Mouse (Mus musculus) neural tube, embryonic 14.5 days (tissue): ENCODE results near the gene Kcnip3. TPM values are rescaled to one million over a fixed set of nuclear protein-coding genes. Genes with fewer than 3 reads are reported as not detected.
A peak's percentile ranks its signal among the peaks of the same experiment; 100 is the strongest.

Experiments used
- ATAC-seq: fragments of 200-750 bp; cut with Nextera tagmentation; 2 replicates; pipeline ENCODE4 v1.8.0; 2017; ENCODE audit warnings: low read depth, mild to moderate bottlenecking, moderate TSS enrichment, moderate library complexity
- H3K27ac ChIP-seq: fragments of 300-500 bp; sonication (generic); 2 replicates; pipeline ENCODE4 v1.5.1; 2014; ENCODE audit warnings: low read depth, mild to moderate bottlenecking, control low read depth, low read length, moderate library complexity, mixed read lengths
- H3K27me3 ChIP-seq: fragments of 300-500 bp; sonication (generic); 2 replicates; pipeline ENCODE4 v1.6.1; 2014; ENCODE audit warnings: low read length; ENCODE audit not compliant: control insufficient read depth, insufficient read depth
- H3K36me3 ChIP-seq: fragments of 300-500 bp; sonication (generic); 2 replicates; pipeline ENCODE4 v1.6.1; 2014; ENCODE audit warnings: low read length, mixed read lengths; ENCODE audit not compliant: control insufficient read depth, insufficient read depth
- H3K4me1 ChIP-seq: fragments of 300-500 bp; sonication (generic); 2 replicates; pipeline ENCODE4 v1.6.1; 2014; ENCODE audit warnings: low read length; ENCODE audit not compliant: control insufficient read depth, insufficient read depth
- H3K4me2 ChIP-seq: fragments of 300-500 bp; sonication (generic); 2 replicates; pipeline ENCODE4 v1.6.1; 2014; ENCODE audit warnings: mild to moderate bottlenecking, low read depth, low read length, control low read depth
- H3K4me3 ChIP-seq: fragments of 300-500 bp; sonication (generic); 2 replicates; pipeline ENCODE4 v1.5.1; 2014; ENCODE audit warnings: low read depth, low read length, control low read depth, mixed read lengths
- H3K9ac ChIP-seq: fragments of 300-500 bp; sonication (generic); replicated peaks from 2 replicates; pipeline ENCODE4 v1.6.1; 2014; ENCODE audit warnings: low read depth, mild to moderate bottlenecking, control low read depth, low read length, mixed read lengths
- H3K9me3 ChIP-seq: fragments of 300-500 bp; sonication (generic); 2 replicates; pipeline ENCODE4 v1.6.1; 2016; ENCODE audit warnings: low read length; ENCODE audit not compliant: control insufficient read depth
- WGBS: fragments of 180-500 bp; shearing (Covaris S2); extraction: QIAGEN DNeasy Blood & Tissue Kit; methylation state at CpG from one replicate; pipeline ENCODE4 v1.1.7; 2014; 5-methylcytosine and 5-hydroxymethylcytosine counted together
- polyA plus RNA-seq: library from polyadenylated mRNA; unstranded; fragments of >200 nt; fragmentation: Nextera tagmentation; extraction: Ambion mirVana; gene quantifications from 2 replicates; pipeline ENCODE4 v1.2.1, GENCODE M21; 2014

Gene Kcnip3
- polyA plus RNA-seq, 1 experiment from 2014 or later: 12.6 TPM

DNA sequence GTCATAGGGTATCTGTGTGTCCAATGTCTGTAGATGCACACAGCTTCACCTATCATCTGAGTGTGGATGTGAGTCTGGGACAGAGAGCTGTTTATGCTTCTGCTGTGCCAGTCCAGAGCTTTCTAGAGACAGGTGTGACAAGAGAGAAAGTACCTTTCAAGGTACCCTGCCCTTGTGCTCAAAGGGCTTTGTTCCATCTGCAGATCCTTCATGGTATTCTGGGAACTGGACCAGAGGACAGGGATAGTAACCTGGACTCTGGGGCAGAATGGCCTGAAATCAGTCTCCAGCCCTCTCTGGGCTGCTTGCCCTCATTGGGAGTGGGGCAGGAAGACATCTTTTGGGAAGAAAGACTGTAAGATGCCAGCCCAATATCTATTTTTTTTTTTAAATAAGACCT lies 1.8 kb downstream of the Kcnip3 start:
- Histone ChIP-seq H3K27me3 (no peaks in the 10 kb centered on the region), H3K27ac (no peak overlapping the region), H3K4me1 (peaks cover 10% of the 10 kb centered on the region), H3K4me2 (peak overlapping the region; percentile 56), H3K9me3 (no peaks in the 10 kb centered on the region), H3K36me3 (no peaks in the 10 kb centered on the region), H3K4me3 (no peak overlapping the region), H3K9ac (no peak overlapping the region)
- ATAC-seq: no peak

DNA sequence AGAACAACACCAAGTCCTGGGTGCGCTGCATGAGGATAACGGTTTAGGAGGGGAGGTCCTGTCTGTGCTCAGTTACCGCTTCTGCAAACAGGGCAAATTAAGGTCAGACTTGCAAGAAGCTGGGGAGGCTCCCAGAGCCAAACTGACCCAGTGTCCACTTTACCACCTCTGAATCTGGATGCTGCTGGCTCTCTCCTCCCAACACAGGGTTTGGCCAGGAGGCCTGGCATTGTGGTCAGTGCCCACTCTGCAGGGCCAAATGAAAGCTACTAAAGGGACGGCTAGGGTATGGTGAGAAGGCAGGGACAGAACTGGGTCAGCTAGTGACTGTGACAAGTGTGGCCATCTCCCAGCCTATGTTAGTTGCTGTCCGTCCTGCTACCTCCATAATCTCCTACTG lies 2.6 kb downstream of the Kcnip3 start:
- WGBS: 84% methylated on average over 5 of the region's 5 CpGs
- ATAC-seq: no peak
- no peaks in the 10 kb centered on the region for H3K36me3 ChIP-seq
- no peak overlapping the region for H3K4me2 ChIP-seq
- H3K9ac ChIP-seq: no peak overlapping the region
- no peak overlapping the region for H3K27ac ChIP-seq
- H3K4me1 ChIP-seq: peaks cover 10% of the 10 kb centered on the region
- H3K9me3 ChIP-seq: no peaks in the 10 kb centered on the region
- no peak overlapping the region for H3K4me3 ChIP-seq
- no peaks in the 10 kb centered on the region for H3K27me3 ChIP-seq

DNA sequence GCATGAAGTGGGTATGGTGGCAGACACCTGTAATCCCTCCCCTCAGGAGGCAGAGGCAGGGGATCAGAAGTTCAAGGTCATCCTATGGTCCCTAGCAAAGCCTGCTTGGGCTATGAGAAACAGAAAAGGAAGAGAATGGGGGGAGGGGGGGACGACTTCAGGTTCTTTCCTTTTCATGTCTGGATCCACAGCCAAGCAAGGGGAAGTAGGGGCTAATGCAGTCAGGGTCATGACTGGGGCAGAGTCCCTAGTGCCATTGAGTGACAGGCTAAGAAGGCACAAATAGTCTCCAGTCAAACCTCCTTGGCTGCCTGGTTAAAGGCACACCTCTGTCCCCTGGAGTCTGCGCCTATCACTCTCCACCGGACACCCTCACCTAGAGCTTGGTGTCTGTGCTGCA lies 3.1 kb downstream of the Kcnip3 start:
- no peak for ATAC-seq
- Histone ChIP-seq H3K9me3 (no peaks in the 10 kb centered on the region), H3K4me2 (no peak overlapping the region), H3K9ac (no peak overlapping the region), H3K27me3 (no peaks in the 10 kb centered on the region), H3K4me1 (peaks cover 10% of the 10 kb centered on the region), H3K4me3 (no peak overlapping the region), H3K27ac (no peak overlapping the region), H3K36me3 (no peaks in the 10 kb centered on the region)
- 75% methylated on average over 3 of the region's 3 CpGs for WGBS

DNA sequence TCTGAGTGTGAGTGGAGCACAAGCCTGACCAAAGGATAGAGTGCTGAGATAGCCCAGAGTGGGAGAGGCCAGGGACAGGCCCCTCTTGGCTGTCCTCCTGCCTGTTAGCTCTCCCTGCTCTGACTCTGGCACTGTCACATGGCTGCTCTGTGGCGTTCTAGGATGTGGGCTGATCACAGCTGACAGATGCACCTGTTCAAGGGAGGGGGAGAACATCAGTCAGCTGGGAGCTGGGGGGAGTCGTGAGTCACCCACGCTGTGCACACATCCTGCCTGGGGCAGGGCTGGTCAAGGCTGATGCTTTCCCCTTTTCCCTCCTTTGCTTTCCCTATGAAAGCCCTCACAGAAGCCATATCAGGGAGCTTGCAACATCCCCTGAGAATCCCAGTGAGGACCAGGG lies 3.6 kb downstream of the Kcnip3 start:
- ATAC-seq: no peak
- Histone ChIP-seq H3K27me3 (no peaks in the 10 kb centered on the region), H3K4me1 (peaks cover 10% of the 10 kb centered on the region), H3K27ac (no peak overlapping the region), H3K4me2 (no peak overlapping the region), H3K9me3 (no peaks in the 10 kb centered on the region), H3K36me3 (no peaks in the 10 kb centered on the region), H3K9ac (no peak overlapping the region), H3K4me3 (no peak overlapping the region)
- 51% methylated on average over 3 of the region's 3 CpGs for WGBS

DNA sequence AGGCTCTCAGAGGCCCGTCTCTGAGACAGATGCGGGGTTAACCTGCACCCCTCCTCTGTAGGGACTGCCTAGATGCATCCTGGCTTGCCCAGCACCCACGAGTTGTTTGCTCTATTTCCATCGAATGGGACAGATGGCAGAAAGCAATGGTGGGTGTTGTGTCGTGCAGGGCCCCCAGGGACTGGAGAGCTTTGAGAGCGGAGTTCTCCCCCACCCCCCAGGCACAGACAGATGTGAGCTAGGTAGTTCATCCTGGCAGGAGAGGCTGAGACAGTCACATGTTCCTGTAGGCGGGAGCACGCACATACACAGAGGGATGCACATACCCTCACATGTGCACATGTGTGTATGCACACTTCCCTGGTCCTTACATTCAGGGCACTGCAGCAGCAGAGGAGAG lies 4.8 kb downstream of the Kcnip3 start:
- Histone ChIP-seq H3K36me3 (no peaks in the 10 kb centered on the region), H3K27me3 (no peaks in the 10 kb centered on the region), H3K27ac (no peak overlapping the region), H3K4me2 (no peak overlapping the region), H3K4me3 (no peak overlapping the region), H3K9me3 (no peaks in the 10 kb centered on the region), H3K4me1 (peaks cover 7% of the 10 kb centered on the region), H3K9ac (no peak overlapping the region)
- ATAC-seq: no peak
- WGBS: 65% methylated on average over 8 of the region's 8 CpGs

DNA sequence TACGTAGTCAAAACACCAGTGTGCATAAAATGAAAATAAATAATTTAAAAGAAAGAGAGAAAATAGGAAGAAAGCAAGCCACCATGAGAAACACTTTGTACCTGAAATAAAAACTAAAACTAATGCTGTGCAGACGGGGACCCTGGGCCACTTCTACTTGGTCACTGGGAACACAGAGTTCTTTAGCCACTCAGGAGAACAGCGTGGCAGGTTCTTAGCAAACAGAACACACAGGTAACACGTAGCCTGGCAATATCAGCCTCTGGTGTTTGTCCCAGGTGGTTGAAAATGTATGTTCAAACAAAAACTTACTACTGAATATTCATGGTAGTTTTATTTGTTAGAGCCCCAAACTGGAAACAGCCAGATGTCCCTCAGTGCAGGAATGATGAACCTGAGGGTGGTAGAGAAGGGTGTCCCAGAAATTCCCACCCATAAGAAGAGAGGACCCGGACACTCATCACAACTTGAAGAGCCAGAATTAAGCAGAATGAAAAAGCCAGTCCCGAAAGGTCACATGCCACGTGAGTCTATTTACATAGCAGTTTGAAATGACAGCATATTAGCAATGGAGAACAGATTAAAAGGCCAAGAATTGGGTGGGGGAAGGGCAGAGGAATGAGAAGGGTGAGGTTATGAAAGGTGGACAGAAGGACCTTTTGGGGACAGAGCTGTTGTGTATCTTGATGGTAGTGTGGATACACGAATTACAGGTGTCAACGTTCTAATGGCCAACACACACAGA lies 7.3 kb downstream of the Kcnip3 start:
- H3K27ac ChIP-seq: no peak overlapping the region
- H3K4me3 ChIP-seq: no peak overlapping the region
- H3K9me3 ChIP-seq: no peaks in the 10 kb centered on the region
- no peaks in the 10 kb centered on the region for H3K4me1 ChIP-seq
- no peak for ATAC-seq
- no peaks in the 10 kb centered on the region for H3K27me3 ChIP-seq
- no peaks in the 10 kb centered on the region for H3K36me3 ChIP-seq
- H3K9ac ChIP-seq: no peak overlapping the region
- no peak overlapping the region for H3K4me2 ChIP-seq
- 84% methylated on average over 9 of the region's 9 CpGs for WGBS

DNA sequence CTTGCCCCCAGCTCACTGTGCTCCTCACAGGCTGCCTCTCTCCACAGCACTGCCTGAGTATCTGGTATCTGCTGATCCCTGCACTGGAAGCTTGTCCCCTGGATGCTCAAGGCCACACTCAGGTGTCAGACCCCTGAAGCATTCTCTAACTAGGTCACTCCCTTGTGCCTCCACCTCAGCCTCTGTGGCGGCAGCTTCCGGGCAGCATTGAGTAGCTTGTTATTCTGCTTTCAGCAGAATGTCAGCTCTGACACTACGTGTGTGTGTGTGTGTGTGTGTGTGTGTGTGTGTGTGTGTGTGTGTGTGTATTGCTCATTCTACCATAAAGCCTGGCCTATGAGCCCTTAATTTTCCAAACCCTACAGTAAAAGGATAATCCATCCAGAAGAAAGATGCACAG lies 8.7 kb downstream of the Kcnip3 start:
- Histone ChIP-seq H3K27me3 (no peaks in the 10 kb centered on the region), H3K4me2 (no peak overlapping the region), H3K4me1 (no peaks in the 10 kb centered on the region), H3K36me3 (no peaks in the 10 kb centered on the region), H3K27ac (no peak overlapping the region), H3K9ac (no peak overlapping the region), H3K9me3 (no peaks in the 10 kb centered on the region), H3K4me3 (no peak overlapping the region)
- no peak for ATAC-seq
- 73% methylated on average over 3 of the region's 3 CpGs for WGBS

DNA sequence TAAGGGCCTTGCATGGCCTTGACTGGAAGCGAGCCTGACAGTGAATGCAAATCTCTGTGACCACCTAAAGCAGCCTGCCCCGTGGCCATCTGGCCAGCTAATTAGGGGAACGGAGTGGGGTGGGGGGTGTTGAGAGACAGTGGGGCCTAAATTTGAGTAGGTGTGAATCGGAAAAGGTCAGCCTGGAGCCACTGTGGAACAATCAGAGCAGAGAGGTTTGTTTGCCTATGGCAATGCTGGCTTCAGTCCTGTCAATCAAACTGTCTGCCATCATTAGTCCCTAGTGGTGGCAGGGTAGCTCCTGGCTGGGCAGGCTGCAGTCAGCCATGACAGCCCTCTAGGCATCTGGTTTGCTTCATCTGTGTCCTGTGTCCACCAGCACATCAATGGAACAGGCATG lies 10.5 kb downstream of the Kcnip3 start:
- H3K9me3 ChIP-seq: no peaks in the 10 kb centered on the region
- no peak overlapping the region for H3K27ac ChIP-seq
- no peak overlapping the region for H3K4me2 ChIP-seq
- H3K4me1 ChIP-seq: 0 out of 2 replicates have a peak, but pooled peaks cover 3% of the 10 kb centered on the region
- H3K4me3 ChIP-seq: no peak overlapping the region
- no peaks in the 10 kb centered on the region for H3K27me3 ChIP-seq
- H3K36me3 ChIP-seq: no peaks in the 10 kb centered on the region
- ATAC-seq: no peak
- H3K9ac ChIP-seq: no peak overlapping the region
- 43% methylated on average over 4 of the region's 4 CpGs for WGBS

DNA sequence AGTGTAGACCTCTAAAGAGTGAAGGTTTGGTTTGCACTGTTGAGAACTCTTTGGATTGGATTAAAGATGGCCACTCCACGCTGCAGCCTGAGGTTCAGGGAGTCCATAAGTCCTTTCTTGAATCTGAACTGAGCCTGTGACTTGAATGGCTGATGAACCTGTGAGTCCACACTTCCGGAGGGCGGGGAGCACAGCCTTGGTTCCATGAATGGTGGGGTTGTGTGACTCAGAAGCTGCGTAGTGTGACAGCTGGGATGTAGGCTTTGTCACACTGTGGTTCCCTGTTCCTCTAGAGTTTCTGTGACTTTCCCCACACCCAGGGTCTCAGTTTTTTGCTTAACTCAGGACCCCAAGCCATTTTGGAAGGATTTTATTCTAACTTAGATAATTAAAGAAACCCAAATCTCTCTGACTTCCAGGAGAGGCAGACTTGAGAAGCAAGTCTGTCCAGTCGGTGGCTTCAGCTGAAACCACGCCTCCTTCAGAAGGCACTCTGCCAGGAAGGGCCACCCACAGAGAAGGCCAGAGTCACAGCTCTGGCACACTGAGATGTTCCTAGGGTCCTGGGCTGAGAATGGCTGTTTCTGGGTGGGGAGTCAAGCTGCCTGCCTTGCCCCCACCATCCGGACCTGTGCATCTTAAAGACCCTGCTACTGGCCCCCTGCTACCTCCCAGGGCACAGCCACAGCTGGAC lies 13.8 kb downstream of the Kcnip3 start:
- Histone ChIP-seq H3K4me1 (peaks cover 8% of the 10 kb centered on the region; the same call in 1 of the 2 replicates), H3K27me3 (no peaks in the 10 kb centered on the region), H3K9me3 (no peaks in the 10 kb centered on the region), H3K36me3 (no peaks in the 10 kb centered on the region), H3K27ac (no peak overlapping the region), H3K9ac (no peak overlapping the region), H3K4me2 (no peak overlapping the region), H3K4me3 (no peak overlapping the region)
- WGBS: 63% methylated on average over 7 of the region's 7 CpGs
- no peak for ATAC-seq
